Mouse (Mus musculus) gastrocnemius, adult 18-20 months (tissue): ENCODE measurements around the gene Lbp. TPM values are rescaled to one million over a fixed set of nuclear protein-coding genes. Genes with fewer than 3 reads are reported as not detected.

Experiments
- DNase-seq: peaks from one replicate; pipeline ENCODE4 v3.0.0; 2021; ENCODE audit warnings: low spot score
- long read RNA-seq, 2 experiments: library from polyadenylated mRNA; stranded (forward); transcript quantifications; one replicate each; pipeline ENCODE4 v2.0.0; 2021
- total RNA-seq, 2 experiments: library from RNA; stranded (reverse); gene quantifications; 2 replicates each; pipeline ENCODE4 v1.2.3; 2021

Gene Lbp
- total RNA-seq: 1 to 10 TPM; 5.7 to 6.0 TPM
- long read RNA-seq, experiment 1, partial matches to known transcripts: 0 of 1 reads
- long read RNA-seq, experiment 1, other reads (novel, unspliced or antisense): 0 of 1 reads
- long read RNA-seq, experiment 2, partial matches to known transcripts: 0 of 3 reads
- long read RNA-seq, experiment 2, other reads (novel, unspliced or antisense): 0 of 3 reads

- peak; percentile 67 for DNase-seq
These were observed at the start of gene Lbp for GRCm38 (mm10) chr2:158305948-158306695. TSS of gene Lbp (plus strand) at chr2:158306493.

GRCm38 (mm10) chr2:158256894-158257293 lies 49.4 kb upstream of the Lbp start:
- peak; percentile 31 for DNase-seq

GRCm38 (mm10) chr2:158258005-158258418 lies 48.3 kb upstream of the Lbp start, which contains the start of gene Bpi:
TSS of gene Bpi (plus strand) at chr2:158258094.
- DNase-seq: no peak

GRCm38 (mm10) chr2:158258781-158259180 lies 47.5 kb upstream of the Lbp start:
- DNase-seq: peak; percentile 71

- DNase-seq: no peak
These were observed 46.8 kb upstream of the Lbp start for GRCm38 (mm10) chr2:158259498-158259897.

GRCm38 (mm10) chr2:158264877-158265276 lies 41.4 kb upstream of the Lbp start:
- DNase-seq: no peak

- DNase-seq: no peak
These were observed 36.3 kb upstream of the Lbp start for GRCm38 (mm10) chr2:158270017-158270416.

- DNase-seq: no peak
These were observed 32.6 kb upstream of the Lbp start for GRCm38 (mm10) chr2:158273646-158274045.

GRCm38 (mm10) chr2:158275349-158275748 lies 30.9 kb upstream of the Lbp start:
- DNase-seq: no peak

GRCm38 (mm10) chr2:158275811-158276210 lies 30.5 kb upstream of the Lbp start:
- no peak for DNase-seq

GRCm38 (mm10) chr2:158276451-158276850 lies 29.8 kb upstream of the Lbp start:
- no peak for DNase-seq

GRCm38 (mm10) chr2:158276878-158277277 lies 29.4 kb upstream of the Lbp start:
- DNase-seq: no peak

- no peak for DNase-seq
These were observed 26.6 kb upstream of the Lbp start for GRCm38 (mm10) chr2:158279656-158280055.

GRCm38 (mm10) chr2:158281497-158282205 lies 24.6 kb upstream of the Lbp start:
- DNase-seq: no peak

- no peak for DNase-seq
These were observed 23.2 kb upstream of the Lbp start for GRCm38 (mm10) chr2:158283136-158283535.

GRCm38 (mm10) chr2:158283771-158284170 lies 22.5 kb upstream of the Lbp start:
- no peak for DNase-seq

GRCm38 (mm10) chr2:158284571-158284970 lies 21.7 kb upstream of the Lbp start:
- DNase-seq: peak; percentile 49

- no peak for DNase-seq
These were observed 20.6 kb upstream of the Lbp start for GRCm38 (mm10) chr2:158285655-158286054.

- DNase-seq: no peak
These were observed 10.6 kb upstream of the Lbp start for GRCm38 (mm10) chr2:158295700-158296099.

GRCm38 (mm10) chr2:158299203-158299602 lies 7.1 kb upstream of the Lbp start:
- DNase-seq: no peak

GRCm38 (mm10) chr2:158299731-158300130 lies 6.6 kb upstream of the Lbp start:
- no peak for DNase-seq

GRCm38 (mm10) chr2:158302807-158303206 lies 3.5 kb upstream of the Lbp start:
- peak; percentile 17 for DNase-seq

- DNase-seq: no peak
These were observed 380 bp downstream of the Lbp start for GRCm38 (mm10) chr2:158306696-158307049.
